Mouse (Mus musculus) midbrain, embryonic 16.5 days (tissue): ENCODE measurements around the gene Rb1. TPM values are rescaled to one million over a fixed set of nuclear protein-coding genes. Genes with fewer than 3 reads are reported as not detected.

Experiments
- ATAC-seq: fragments of 200-750 bp; cut with Nextera tagmentation; 2 replicates; pipeline ENCODE4 v1.8.0; 2017; ENCODE audit warnings: moderate TSS enrichment
- H3K27ac ChIP-seq: fragments of 300-500 bp; sonication (generic); 2 replicates; pipeline ENCODE4 v1.5.1; 2014; ENCODE audit warnings: mild to moderate bottlenecking, low read length, mixed read lengths
- H3K27me3 ChIP-seq: fragments of 300-500 bp; sonication (generic); 2 replicates; pipeline ENCODE4 v1.6.1; 2014; ENCODE audit warnings: low read depth, low read length, mixed read lengths; ENCODE audit not compliant: control insufficient read depth, insufficient read depth
- H3K36me3 ChIP-seq: fragments of 300-500 bp; sonication (generic); 2 replicates; pipeline ENCODE4 v1.6.1; 2014; ENCODE audit warnings: mild to moderate bottlenecking, low read length, moderate library complexity, mixed read lengths; ENCODE audit not compliant: control insufficient read depth, insufficient read depth
- H3K4me1 ChIP-seq: fragments of 300-500 bp; sonication (generic); 2 replicates; pipeline ENCODE4 v1.6.1; 2014; ENCODE audit warnings: mild to moderate bottlenecking, low read length, mixed read lengths; ENCODE audit not compliant: control insufficient read depth, insufficient read depth
- H3K4me2 ChIP-seq: fragments of 300-500 bp; sonication (generic); 2 replicates; pipeline ENCODE4 v1.6.1; 2014; ENCODE audit warnings: mild to moderate bottlenecking, low read length, mixed read lengths
- H3K4me3 ChIP-seq: fragments of 300-500 bp; sonication (generic); 2 replicates; pipeline ENCODE4 v1.5.1; 2014; ENCODE audit warnings: low read depth, mild to moderate bottlenecking, low read length, moderate library complexity, mixed read lengths
- H3K9ac ChIP-seq: fragments of 300-500 bp; sonication (generic); 2 replicates; pipeline ENCODE4 v1.6.1; 2014; ENCODE audit warnings: low read depth, low read length, mixed read lengths
- H3K9me3 ChIP-seq: fragments of 300-500 bp; sonication (generic); replicated peaks from 2 replicates; pipeline ENCODE4 v1.6.1; 2014; ENCODE audit warnings: mild to moderate bottlenecking, low read length, mixed read lengths; ENCODE audit not compliant: control insufficient read depth, poor library complexity, severe bottlenecking
- WGBS: fragments of 180-500 bp; shearing (Covaris S2); extraction: QIAGEN DNeasy Blood & Tissue Kit; methylation state at CpG from one replicate; pipeline ENCODE4 v1.1.7; 2014; 5-methylcytosine and 5-hydroxymethylcytosine counted together
- polyA plus RNA-seq: library from polyadenylated mRNA; unstranded; fragments of >200 nt; fragmentation: Nextera tagmentation; extraction: Ambion mirVana; gene quantifications from 2 replicates; pipeline ENCODE4 v1.2.1, GENCODE M21; 2015

Rb1 gene
- polyA plus RNA-seq, 1 experiment from 2014 or later: 20.4 TPM

DNA sequence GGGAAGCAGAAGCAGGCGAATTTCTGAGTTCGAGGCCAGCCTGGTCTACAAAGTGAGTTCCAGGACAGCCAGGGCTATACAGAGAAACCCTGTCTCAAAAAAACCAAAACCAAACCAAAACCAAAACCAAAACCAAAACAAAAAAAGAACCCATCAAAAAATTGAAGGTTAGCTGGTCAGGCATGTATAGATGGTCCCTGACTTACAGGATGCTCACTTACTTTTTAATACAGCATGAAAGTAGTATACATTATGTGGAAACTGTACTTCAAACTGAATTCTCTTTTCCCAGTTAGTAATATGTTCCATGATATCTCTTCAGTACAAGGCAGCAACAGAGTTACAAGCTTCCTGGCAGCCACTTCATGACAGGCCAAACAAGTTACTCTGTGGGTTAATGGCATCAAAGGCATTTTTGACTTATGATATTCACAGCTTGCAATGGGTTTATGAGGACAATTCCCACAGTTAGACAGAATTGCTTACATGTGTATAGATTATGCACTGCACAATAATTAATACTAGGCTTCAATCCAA is 81.5 kb downstream of the Rb1 start:
- H3K4me2 ChIP-seq: no peak overlapping the region
- 97% methylated on average over 2 of the region's 2 CpGs for WGBS
- H3K4me3 ChIP-seq: no peak overlapping the region
- H3K36me3 ChIP-seq: no peaks in the 10 kb centered on the region
- 0 out of 2 replicates have a peak, but pooled peaks cover 2% of the 10 kb centered on the region for H3K4me1 ChIP-seq
- H3K9ac ChIP-seq: no peak overlapping the region
- H3K9me3 ChIP-seq: no peaks in the 10 kb centered on the region
- no peak for ATAC-seq
- no peak overlapping the region for H3K27ac ChIP-seq
- H3K27me3 ChIP-seq: no peaks in the 10 kb centered on the region

DNA sequence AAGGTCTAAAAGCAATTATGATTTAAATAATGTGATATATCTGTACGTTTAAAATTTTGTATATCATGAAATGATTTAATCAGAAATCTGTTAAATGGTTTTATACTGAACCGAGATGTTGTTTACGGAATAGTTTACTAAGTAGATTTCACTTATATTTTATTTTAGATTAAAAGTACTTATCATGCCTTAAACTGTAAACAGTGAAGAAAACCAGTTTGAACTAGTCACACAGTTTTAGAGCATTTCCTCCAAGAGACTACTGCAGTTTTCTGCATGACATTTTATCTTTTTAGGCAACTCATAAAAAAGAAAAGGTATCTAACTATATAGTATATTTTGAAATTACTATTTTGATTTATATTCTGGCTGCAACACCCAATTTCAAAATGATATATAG is 85.8 kb downstream of the Rb1 start:
- peaks cover 15% of the 10 kb centered on the region for H3K4me1 ChIP-seq
- no peak overlapping the region for H3K4me2 ChIP-seq
- no peak overlapping the region for H3K27ac ChIP-seq
- H3K27me3 ChIP-seq: no peaks in the 10 kb centered on the region
- H3K36me3 ChIP-seq: no peaks in the 10 kb centered on the region
- no peaks in the 10 kb centered on the region for H3K9me3 ChIP-seq
- no peak for ATAC-seq
- H3K4me3 ChIP-seq: no peak overlapping the region
- no peak overlapping the region for H3K9ac ChIP-seq
- WGBS: 53% methylated on average over 3 of the region's 3 CpGs

DNA sequence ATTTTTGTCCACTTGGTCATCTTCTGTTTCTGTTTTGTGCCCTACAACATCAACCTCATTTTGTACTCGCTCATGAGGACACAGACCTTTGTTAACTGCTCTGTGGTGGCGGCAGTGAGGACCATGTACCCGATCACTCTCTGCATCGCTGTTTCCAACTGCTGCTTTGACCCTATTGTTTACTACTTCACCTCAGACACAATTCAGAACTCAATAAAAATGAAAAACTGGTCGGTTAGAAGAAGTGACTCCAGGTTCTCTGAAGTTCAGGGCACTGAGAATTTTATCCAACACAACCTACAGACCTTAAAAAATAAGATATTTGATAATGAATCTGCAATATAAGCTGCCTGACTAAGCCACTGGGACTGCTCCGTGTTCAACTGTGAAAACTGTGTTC is 86.3 kb downstream of the Rb1 start:
- no peaks in the 10 kb centered on the region for H3K27me3 ChIP-seq
- peaks cover 18% of the 10 kb centered on the region for H3K4me1 ChIP-seq
- H3K27ac ChIP-seq: peak overlapping the region; percentile 79; the same call in 1 of the 2 replicates
- peak overlapping the region; percentile 61 for H3K4me2 ChIP-seq
- no peaks in the 10 kb centered on the region for H3K36me3 ChIP-seq
- no peak for ATAC-seq
- H3K9ac ChIP-seq: peak overlapping the region; percentile 55
- 3% methylated on average over 6 of the region's 6 CpGs for WGBS
- peak overlapping the region; percentile 44 for H3K4me3 ChIP-seq
- H3K9me3 ChIP-seq: no peaks in the 10 kb centered on the region

DNA sequence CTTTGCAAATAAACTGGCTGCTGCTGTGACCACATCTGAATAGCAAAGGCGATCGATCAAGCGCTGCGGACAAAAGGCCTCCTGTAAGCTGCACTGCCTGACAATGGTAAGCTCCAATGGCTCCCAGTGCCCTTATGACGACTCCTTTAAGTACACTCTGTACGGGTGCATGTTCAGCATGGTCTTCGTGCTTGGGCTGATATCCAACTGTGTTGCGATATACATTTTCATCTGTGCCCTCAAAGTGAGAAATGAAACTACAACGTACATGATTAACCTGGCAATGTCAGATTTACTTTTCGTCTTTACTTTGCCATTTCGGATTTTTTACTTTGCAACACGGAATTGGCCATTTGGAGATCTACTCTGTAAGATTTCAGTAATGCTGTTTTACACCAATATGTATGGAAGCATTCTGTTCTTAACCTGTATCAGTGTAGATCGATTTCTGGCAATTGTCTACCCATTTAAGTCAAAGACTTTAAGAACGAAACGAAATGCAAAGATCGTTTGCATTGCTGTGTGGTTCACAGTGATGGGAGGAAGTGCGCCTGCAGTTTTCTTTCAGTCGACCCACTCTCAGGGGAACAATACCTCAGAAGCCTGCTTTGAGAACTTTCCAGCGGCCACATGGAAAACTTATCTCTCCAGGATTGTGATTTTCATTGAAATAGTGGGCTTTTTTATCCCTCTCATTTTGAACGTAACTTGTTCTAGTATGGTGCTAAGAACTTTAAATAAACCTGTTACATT is 86.9 kb downstream of the Rb1 start:
- 1% methylated on average over 20 of the region's 20 CpGs for WGBS
- Histone ChIP-seq H3K4me1 (peaks cover 19% of the 10 kb centered on the region), H3K4me2 (peak overlapping the region; percentile 61), H3K27ac (peak overlapping the region; percentile 79), H3K9ac (peak overlapping the region; percentile 55), H3K4me3 (peak overlapping the region; percentile 44), H3K36me3 (no peaks in the 10 kb centered on the region), H3K27me3 (no peaks in the 10 kb centered on the region), H3K9me3 (no peaks in the 10 kb centered on the region)
- peak; percentile 87 for ATAC-seq

DNA sequence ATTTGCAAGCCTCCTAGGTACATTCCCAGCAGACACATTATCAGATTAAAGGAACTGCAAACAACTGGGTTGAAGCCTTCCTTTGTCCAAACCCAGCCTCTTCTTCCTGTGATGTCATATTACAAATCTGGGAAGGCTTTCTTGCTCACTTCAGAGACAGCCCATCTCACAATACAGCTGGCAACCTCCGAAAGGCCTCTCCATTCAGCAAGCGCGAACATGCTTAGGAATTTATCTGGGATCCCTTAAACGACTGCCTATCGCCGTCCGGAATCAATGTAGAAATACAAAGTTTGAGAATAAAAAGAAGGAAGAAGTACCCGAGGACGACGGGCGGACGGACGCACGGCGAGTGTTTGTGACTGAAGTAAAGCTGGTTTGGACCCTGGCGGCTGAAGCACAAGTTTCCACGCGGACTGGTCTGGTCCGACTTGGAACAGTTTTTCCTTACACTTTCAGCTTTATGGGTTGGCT is 87.7 kb downstream of the Rb1 start, which contains the start of gene Lpar6:
Gene Lpar6, plus strand, starts transcription at position 48 of the 474 bp plus-strand sequence.
- Histone ChIP-seq H3K27me3 (no peaks in the 10 kb centered on the region), H3K4me2 (peak within 1 kb of the TSS; percentile 61), H3K9me3 (no peaks in the 10 kb centered on the region), H3K4me3 (peak within 1 kb of the TSS; percentile 44), H3K27ac (peak within 1 kb of the TSS; percentile 79), H3K36me3 (no peaks in the 10 kb centered on the region), H3K9ac (peak within 1 kb of the TSS; percentile 55), H3K4me1 (peaks cover 19% of the 10 kb centered on the region)
- ATAC-seq: peak; percentile 87
- WGBS: 2% methylated on average over 19 of the region's 19 CpGs

DNA sequence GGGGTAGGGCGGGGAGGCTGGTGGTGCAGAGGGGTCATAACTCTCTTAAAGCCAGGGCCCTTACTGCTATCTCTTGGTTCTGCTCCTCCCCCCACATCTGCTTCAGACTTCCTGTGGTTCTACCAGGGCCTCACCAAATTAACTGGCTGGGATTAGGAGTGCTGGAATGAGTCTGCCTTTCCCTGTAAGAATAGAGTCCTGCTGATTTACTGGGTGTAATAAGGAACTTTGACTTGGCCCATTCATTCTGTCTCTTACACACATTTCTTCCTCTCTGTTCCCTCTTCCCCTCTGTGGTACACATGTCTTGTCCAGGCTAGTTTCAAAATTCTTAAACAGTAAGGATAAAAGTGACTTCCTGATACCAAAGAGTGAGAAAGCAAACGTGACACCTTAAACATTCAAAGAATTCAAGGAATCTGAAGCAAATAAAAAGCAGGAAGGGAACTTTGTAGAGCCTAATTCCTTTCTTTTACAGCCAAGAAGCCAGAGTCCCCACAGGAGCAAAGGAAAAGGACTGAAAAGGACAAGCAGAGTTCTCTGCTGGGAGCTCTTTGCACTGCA is 91.1 kb downstream of the Rb1 start:
- H3K36me3 ChIP-seq: no peaks in the 10 kb centered on the region
- H3K27ac ChIP-seq: peak overlapping the region; percentile 33; the same call in 1 of the 2 replicates
- no peak overlapping the region for H3K4me2 ChIP-seq
- WGBS: 17% methylated on average over 2 of the region's 2 CpGs
- peaks cover 19% of the 10 kb centered on the region for H3K4me1 ChIP-seq
- no peaks in the 10 kb centered on the region for H3K27me3 ChIP-seq
- H3K4me3 ChIP-seq: no peak overlapping the region
- H3K9ac ChIP-seq: no peak overlapping the region
- no peaks in the 10 kb centered on the region for H3K9me3 ChIP-seq
- ATAC-seq: no peak

DNA sequence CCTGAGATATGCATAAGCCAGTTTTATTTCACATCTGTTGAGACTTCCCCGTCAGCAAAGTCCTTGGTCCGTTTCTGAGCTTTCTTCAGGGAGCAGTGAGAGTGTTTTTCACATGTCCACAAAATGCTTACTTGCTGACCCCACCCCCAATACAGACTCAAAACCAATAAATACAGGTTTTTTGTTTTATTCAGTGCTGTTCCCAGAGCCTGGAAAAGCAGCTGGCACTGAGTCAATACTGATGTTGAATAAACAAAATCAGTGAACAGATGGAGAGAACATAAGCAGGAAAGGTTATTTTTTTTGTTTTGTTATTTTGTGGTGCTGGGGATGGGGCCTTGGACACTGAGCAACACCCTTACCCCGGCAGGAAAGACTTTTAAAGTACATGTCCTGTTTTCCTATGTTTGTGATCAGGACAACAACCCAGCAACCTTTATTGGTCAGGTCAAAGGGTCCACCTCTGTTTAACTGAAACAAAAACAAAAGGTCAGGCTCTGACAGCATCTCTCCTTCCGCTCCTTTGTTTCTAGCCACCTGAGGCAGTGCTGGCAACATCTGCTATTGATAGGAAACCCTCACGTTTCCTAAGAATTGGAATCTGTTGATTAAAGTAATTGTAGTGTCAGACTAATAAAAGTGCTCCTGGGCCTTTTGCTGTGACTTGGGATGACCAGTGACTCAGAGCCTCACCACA is 94.2 kb downstream of the Rb1 start:
- ATAC-seq: no peak
- WGBS: 26% methylated on average over 5 of the region's 5 CpGs
- Histone ChIP-seq H3K4me3 (no peak overlapping the region), H3K9me3 (no peaks in the 10 kb centered on the region), H3K4me1 (peaks cover 7% of the 10 kb centered on the region), H3K4me2 (no peak overlapping the region), H3K9ac (no peak overlapping the region), H3K27me3 (no peaks in the 10 kb centered on the region), H3K27ac (no peak overlapping the region), H3K36me3 (no peaks in the 10 kb centered on the region)

DNA sequence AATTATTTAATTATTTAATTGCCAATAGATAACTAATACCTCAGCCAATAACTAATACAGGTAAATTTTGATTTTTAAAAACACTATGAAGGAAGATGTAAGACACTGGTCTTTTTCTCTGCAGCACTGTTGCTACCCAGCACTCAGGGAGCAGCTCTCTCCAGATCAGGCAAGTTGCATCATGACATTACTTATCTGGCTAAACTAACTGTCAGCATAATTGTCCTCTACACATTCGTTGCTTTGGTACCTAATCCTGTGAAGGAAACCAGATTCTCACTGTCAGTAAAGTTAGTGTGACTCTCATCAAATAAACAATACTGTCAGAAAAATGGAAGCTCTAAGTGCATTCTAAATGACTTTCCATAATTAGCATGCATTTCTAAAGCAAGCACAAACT is 98.8 kb downstream of the Rb1 start:
- no peak overlapping the region for H3K9ac ChIP-seq
- H3K27me3 ChIP-seq: no peaks in the 10 kb centered on the region
- 33% methylated on average over 1 of the region's 1 CpGs for WGBS
- no peaks in the 10 kb centered on the region; the same call in 1 of the 2 replicates for H3K36me3 ChIP-seq
- H3K4me3 ChIP-seq: no peak overlapping the region
- H3K4me1 ChIP-seq: peaks cover 6% of the 10 kb centered on the region
- no peaks in the 10 kb centered on the region for H3K9me3 ChIP-seq
- H3K4me2 ChIP-seq: no peak overlapping the region
- no peak overlapping the region for H3K27ac ChIP-seq
- no peak for ATAC-seq
